Mouse (Mus musculus) thymus, adult 2 months (tissue): ENCODE results near the gene Rimbp2.

Experiments
- CTCF ChIP-seq: fragments of 200-500 bp; IDR thresholded peaks from 2 replicates; pipeline ENCODE4 v1.5.1; 2012; ENCODE audit warnings: mild to moderate bottlenecking, control low read depth, low read length, moderate library complexity, borderline replicate concordance; ENCODE audit not compliant: control insufficient read depth, poor library complexity, insufficient read depth; ENCODE audit errors: extremely low read depth
- POLR2A ChIP-seq: fragments of 200-500 bp; IDR thresholded peaks from 2 replicates; pipeline ENCODE4 v1.6.1; 2012; ENCODE audit warnings: mild to moderate bottlenecking, low read length, control low read depth, moderate library complexity; ENCODE audit not compliant: control insufficient read depth, poor library complexity, insufficient read depth; ENCODE audit errors: extremely low read depth

DNA sequence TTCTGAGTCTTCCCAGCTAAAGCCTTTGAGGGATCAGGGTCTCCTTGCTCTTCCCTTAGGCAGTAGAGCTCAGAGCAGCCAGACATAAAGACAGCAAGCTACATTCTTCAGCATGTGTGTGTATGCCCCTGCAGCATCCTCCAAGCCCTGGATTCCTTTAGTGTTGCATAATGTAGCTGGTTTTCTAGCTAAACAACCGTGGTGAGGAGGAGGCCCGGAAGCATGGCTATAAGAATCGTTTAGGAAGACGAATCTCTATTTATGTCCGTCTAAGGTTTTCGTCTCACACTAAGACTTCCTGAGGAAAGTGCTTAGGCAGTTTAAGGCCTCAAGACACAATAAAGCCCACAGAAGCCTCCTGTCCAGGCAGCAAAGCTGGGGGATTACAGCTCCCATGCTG, 89.8 kb downstream of the Rimbp2 start:
- TF ChIP-seq CTCF (no peak), POLR2A (no peak)
